Mouse (Mus musculus) 3T3-L1 (cell line): Measurements from ENCODE around the gene Ceacam20.
A peak's percentile ranks its signal among the peaks of the same experiment; 100 is the strongest.
"Not testable (repeated sequence)": the region's sequence is repeated elsewhere in the genome, so short reads cannot be mapped to it uniquely, and the experiment has no call there.

ENCODE experiments used
- DNase-seq: peaks from one replicate; pipeline ENCODE4 v3.0.0-alpha.2; 2015; ENCODE audit warnings: low read depth, low spot score

Ceacam20 gene

GRCm38 (mm10) chr7:19948956-19949355 lies 16.3 kb upstream of the Ceacam20 start:
- no peak for DNase-seq

GRCm38 (mm10) chr7:19949996-19950395 lies 15.2 kb upstream of the Ceacam20 start:
- DNase-seq, result no peak

DNA sequence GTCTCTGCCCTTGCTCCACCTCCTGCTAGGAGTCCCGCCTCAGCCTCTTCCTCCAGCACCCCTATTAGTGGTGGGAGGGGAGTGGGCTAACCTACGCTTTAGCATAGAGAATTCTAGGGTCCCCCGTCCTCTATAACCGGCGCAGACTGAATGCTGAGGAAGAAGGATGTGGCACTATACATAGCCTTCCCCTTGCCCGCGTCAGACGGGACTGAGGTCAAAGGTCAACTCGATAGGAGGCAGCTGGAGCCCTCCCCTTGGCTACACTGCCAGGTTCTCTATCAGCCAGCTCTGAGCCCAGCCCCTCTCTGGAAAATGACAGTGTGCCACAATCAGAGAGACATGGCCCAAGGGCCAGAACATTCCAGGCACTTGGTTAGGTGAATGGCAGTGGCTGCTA lies 14.6 kb upstream of the Ceacam20 start, which contains the start of gene Igsf23:
Igsf23 (minus strand) TSS at position 168 of the 400 bp plus-strand sequence.
- DNase-seq, result no peak

- peak; percentile 72 for DNase-seq
Observed at GRCm38 (mm10) chr7:19952320-19952986, 12.8 kb upstream of the Ceacam20 start.

- no peak for DNase-seq
Observed at GRCm38 (mm10) chr7:19953054-19953453, 12.2 kb upstream of the Ceacam20 start.

- no peak for DNase-seq
Observed at GRCm38 (mm10) chr7:19955861-19956260, 9.4 kb upstream of the Ceacam20 start.

GRCm38 (mm10) chr7:19956341-19956781 lies 8.9 kb upstream of the Ceacam20 start:
- peak; percentile 96 for DNase-seq

- DNase-seq, result no peak
Observed at GRCm38 (mm10) chr7:19962423-19962822, 2.8 kb upstream of the Ceacam20 start.

GRCm38 (mm10) chr7:19969106-19969505 lies 3.9 kb downstream of the Ceacam20 start:
- DNase-seq, result no peak

DNA sequence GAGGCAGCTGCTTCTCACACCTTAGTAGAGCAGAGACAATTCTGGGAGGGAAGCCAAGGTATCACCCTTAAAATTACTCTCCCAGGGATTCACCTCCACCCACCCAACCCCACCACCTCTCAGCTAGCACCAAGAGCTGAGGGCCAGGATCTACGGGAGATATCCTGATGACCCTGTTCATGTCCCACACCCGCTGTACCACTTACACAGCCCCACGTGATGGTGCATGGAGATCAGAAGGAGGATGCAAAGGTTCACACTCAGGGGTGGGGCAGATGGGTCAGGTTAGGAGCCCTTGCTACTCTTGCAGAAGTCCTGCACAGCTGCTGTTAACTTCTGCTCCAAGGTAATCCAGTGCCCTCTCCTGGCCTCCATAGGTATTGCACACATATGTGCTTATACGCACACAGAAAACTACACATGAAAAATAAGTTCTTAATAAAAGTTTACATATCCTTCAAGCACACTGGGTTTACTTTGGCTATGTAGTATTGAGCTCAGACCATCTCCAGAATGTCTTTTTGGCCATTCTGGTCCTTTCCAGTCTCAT lies 4.4 kb downstream of the Ceacam20 start:
- no peak for DNase-seq

DNA sequence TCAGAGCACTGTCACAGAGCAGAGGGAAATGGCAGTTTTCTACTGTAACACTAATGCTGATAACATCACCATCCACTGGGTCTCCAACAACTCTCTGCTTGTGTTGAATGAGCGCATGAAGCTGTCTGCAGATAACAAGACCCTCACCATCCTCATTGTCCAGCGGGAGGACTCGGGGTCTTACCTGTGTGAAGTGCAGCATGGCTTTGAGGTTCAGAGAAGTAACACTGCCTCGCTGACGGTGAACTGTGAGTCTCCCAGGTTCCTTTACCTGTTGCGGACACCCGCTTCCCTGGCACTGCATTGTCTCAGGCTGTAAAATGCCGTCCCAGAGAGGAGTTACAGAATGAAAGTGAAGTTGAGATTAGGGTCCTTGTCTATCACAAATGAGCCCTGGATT lies 5.0 kb downstream of the Ceacam20 start:
- no peak for DNase-seq

- DNase-seq, result no peak
Observed at GRCm38 (mm10) chr7:19971516-19971915, 6.3 kb downstream of the Ceacam20 start.

DNA sequence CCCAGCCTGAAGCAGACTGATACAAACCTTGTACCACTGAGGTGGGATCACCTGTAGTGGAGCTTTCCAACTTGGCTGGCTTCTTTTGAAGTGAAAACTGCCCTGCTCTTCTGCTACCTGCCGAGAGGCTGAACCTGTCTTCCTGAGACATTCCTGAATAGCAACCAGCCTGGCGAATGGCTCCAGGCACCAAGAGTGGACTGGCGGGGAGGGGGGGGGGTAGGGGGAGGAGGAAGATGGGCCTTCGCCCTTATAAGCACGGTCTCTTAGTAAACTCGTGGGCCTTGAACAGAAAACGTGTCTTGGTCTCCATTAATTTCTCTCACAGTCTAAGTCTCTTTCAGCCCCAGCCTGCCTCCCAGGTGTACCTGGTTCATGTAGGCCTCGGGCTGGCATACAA lies 26.0 kb downstream of the Ceacam20 start, which contains the start of gene Nlrp9b:
Nlrp9b (plus strand) TSS at position 301 of the 400 bp plus-strand sequence.
- not testable (repeated sequence) for DNase-seq

GRCm38 (mm10) chr7:19996721-19997120 lies 31.5 kb downstream of the Ceacam20 start:
- DNase-seq, result not testable (repeated sequence)

DNA sequence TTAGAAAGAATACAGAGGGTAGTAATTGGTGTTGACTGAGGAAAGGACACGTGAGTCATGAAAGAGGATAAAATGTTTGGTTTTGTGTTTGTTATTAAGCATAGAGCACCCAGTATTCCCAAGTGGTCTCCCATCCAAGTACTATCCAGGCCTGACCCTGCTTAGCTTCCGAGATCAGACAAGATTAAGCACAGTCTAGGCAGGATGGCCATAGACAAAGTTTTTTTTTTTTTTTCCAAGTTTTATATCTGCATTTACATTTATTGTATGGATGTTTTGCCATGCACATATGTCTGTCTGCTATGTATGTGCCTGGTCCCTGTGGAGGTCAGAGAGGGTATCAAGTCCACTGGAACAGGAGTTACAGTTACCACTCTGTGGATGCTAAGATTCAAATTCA lies 44.8 kb downstream of the Ceacam20 start:
- DNase-seq, result no peak
